Mouse (Mus musculus) intestine, embryonic 14.5 days (tissue): ENCODE data around the gene Lrrc58. TPM values are rescaled to one million over a fixed set of nuclear protein-coding genes. Genes with fewer than 3 reads are reported as not detected.

ENCODE experiments used
- ATAC-seq: fragments of 200-750 bp; cut with Nextera tagmentation; replicated peaks from 2 replicates; pipeline ENCODE4 v1.8.0; 2017; ENCODE audit warnings: low read depth, moderate number of reproducible peaks, moderate TSS enrichment, moderate library complexity; ENCODE audit not compliant: low FRiP score, low TSS enrichment
- DNase-seq: peaks from one replicate; pipeline ENCODE4 v3.0.0-alpha.2; 2018; ENCODE audit warnings: low spot score
- H3K27ac ChIP-seq: fragments of 300-500 bp; sonication (generic); 2 replicates; pipeline ENCODE4 v1.5.1; 2014; ENCODE audit warnings: low read depth, mild to moderate bottlenecking, control low read depth
- H3K27me3 ChIP-seq: fragments of 300-500 bp; sonication (generic); replicated peaks from 2 replicates; pipeline ENCODE4 v1.6.1; 2014; ENCODE audit warnings: low read length, control low read depth; ENCODE audit not compliant: control insufficient read depth, insufficient read depth
- H3K36me3 ChIP-seq: fragments of 300-500 bp; sonication (generic); 2 replicates; pipeline ENCODE4 v1.6.1; 2014; ENCODE audit warnings: low read length, control low read depth; ENCODE audit not compliant: control insufficient read depth, insufficient read depth
- H3K4me1 ChIP-seq: fragments of 300-500 bp; sonication (generic); replicated peaks from 2 replicates; pipeline ENCODE4 v1.6.1; 2014; ENCODE audit warnings: low read length, control low read depth, mixed read lengths; ENCODE audit not compliant: control insufficient read depth, insufficient read depth
- H3K4me2 ChIP-seq: fragments of 300-500 bp; sonication (generic); 2 replicates; pipeline ENCODE4 v1.6.1; 2014; ENCODE audit warnings: low read length
- H3K4me3 ChIP-seq: fragments of 300-500 bp; sonication (generic); 2 replicates; pipeline ENCODE4 v1.5.1; 2014; ENCODE audit warnings: low read depth, low read length, control low read depth, mixed read lengths
- H3K9ac ChIP-seq: fragments of 300-500 bp; sonication (generic); 2 replicates; pipeline ENCODE4 v1.6.1; 2014; ENCODE audit warnings: mild to moderate bottlenecking, low read length
- H3K9me3 ChIP-seq: fragments of 300-500 bp; sonication (generic); 2 replicates; pipeline ENCODE4 v1.6.1; 2016; ENCODE audit warnings: low read length, control low read depth; ENCODE audit not compliant: control insufficient read depth
- WGBS: fragments of 180-500 bp; shearing (Covaris S2); extraction: QIAGEN DNeasy Blood & Tissue Kit; methylation state at CpG from one replicate; pipeline ENCODE4 v1.1.7; 2014; 5-methylcytosine and 5-hydroxymethylcytosine counted together
- polyA plus RNA-seq: library from polyadenylated mRNA; unstranded; fragments of >200 nt; fragmentation: Nextera tagmentation; extraction: Ambion mirVana; gene quantifications from 2 replicates; pipeline ENCODE4 v1.2.1, GENCODE M21; 2014

Lrrc58 gene
- polyA plus RNA-seq, 1 experiment from 2014 or later, result 56.2 TPM

GRCm38 (mm10) chr16:37877406-37877805 lies 9.2 kb downstream of the Lrrc58 start:
- peaks cover 45% of the 10 kb centered on the region for H3K36me3 ChIP-seq
- H3K4me1 ChIP-seq, result no peaks in the 10 kb centered on the region
- 99% methylated on average over 3 of the region's 3 CpGs for WGBS
- no peaks in the 10 kb centered on the region for H3K9me3 ChIP-seq
- no peak overlapping the region for H3K9ac ChIP-seq
- no peak for ATAC-seq
- no peak for DNase-seq
- no peak overlapping the region for H3K4me2 ChIP-seq
- H3K4me3 ChIP-seq, result no peak overlapping the region
- no peaks in the 10 kb centered on the region for H3K27me3 ChIP-seq
- H3K27ac ChIP-seq, result no peak overlapping the region

GRCm38 (mm10) chr16:37878951-37879505 lies 10.8 kb downstream of the Lrrc58 start:
- Histone ChIP-seq H3K4me2 (no peak overlapping the region), H3K4me3 (no peak overlapping the region), H3K4me1 (no peaks in the 10 kb centered on the region), H3K9ac (no peak overlapping the region), H3K27ac (no peak overlapping the region), H3K36me3 (peaks cover 59% of the 10 kb centered on the region), H3K9me3 (no peaks in the 10 kb centered on the region), H3K27me3 (no peaks in the 10 kb centered on the region)
- WGBS, result 92% methylated on average over 7 of the region's 7 CpGs
- no peak for DNase-seq
- no peak for ATAC-seq

GRCm38 (mm10) chr16:37879750-37880419 lies 11.7 kb downstream of the Lrrc58 start:
- Histone ChIP-seq H3K9ac (no peak overlapping the region), H3K4me2 (no peak overlapping the region), H3K4me1 (no peaks in the 10 kb centered on the region), H3K27ac (no peak overlapping the region), H3K36me3 (peaks cover 59% of the 10 kb centered on the region), H3K9me3 (no peaks in the 10 kb centered on the region), H3K27me3 (no peaks in the 10 kb centered on the region), H3K4me3 (no peak overlapping the region)
- ATAC-seq (no peak), DNase-seq (no peak)
- 96% methylated on average over 4 of the region's 4 CpGs for WGBS

GRCm38 (mm10) chr16:37881168-37881567 lies 13.0 kb downstream of the Lrrc58 start:
- ATAC-seq (no peak), DNase-seq (no peak)
- Histone ChIP-seq H3K9me3 (no peaks in the 10 kb centered on the region), H3K4me3 (no peak overlapping the region), H3K4me2 (no peak overlapping the region), H3K4me1 (no peaks in the 10 kb centered on the region), H3K27me3 (no peaks in the 10 kb centered on the region), H3K36me3 (peaks cover 59% of the 10 kb centered on the region), H3K27ac (no peak overlapping the region), H3K9ac (no peak overlapping the region)
- 73% methylated on average over 2 of the region's 2 CpGs for WGBS

GRCm38 (mm10) chr16:37888986-37889385 lies 20.8 kb downstream of the Lrrc58 start:
- Histone ChIP-seq H3K36me3 (no peaks in the 10 kb centered on the region; the same call in 1 of the 2 replicates), H3K4me2 (no peak overlapping the region), H3K4me1 (no peaks in the 10 kb centered on the region; the same call in 1 of the 2 replicates), H3K27ac (no peak overlapping the region), H3K9ac (no peak overlapping the region), H3K4me3 (no peak overlapping the region), H3K9me3 (no peaks in the 10 kb centered on the region), H3K27me3 (no peaks in the 10 kb centered on the region)
- DNase-seq (no peak), ATAC-seq (no peak)
- 81% methylated on average over 3 of the region's 3 CpGs for WGBS

- Histone ChIP-seq H3K27me3 (no peaks in the 10 kb centered on the region), H3K9me3 (no peaks in the 10 kb centered on the region), H3K4me1 (no peaks in the 10 kb centered on the region; the same call in 1 of the 2 replicates), H3K36me3 (no peaks in the 10 kb centered on the region), H3K9ac (no peak overlapping the region), H3K27ac (no peak overlapping the region), H3K4me3 (no peak overlapping the region), H3K4me2 (no peak overlapping the region)
- ATAC-seq (no peak), DNase-seq (no peak)
- WGBS, result 71% methylated on average over 2 of the region's 2 CpGs
Measured at GRCm38 (mm10) chr16:37892667-37893066, 24.5 kb downstream of the Lrrc58 start.

GRCm38 (mm10) chr16:37893381-37893780 lies 25.2 kb downstream of the Lrrc58 start:
- Histone ChIP-seq H3K4me2 (no peak overlapping the region), H3K9ac (no peak overlapping the region), H3K4me1 (no peaks in the 10 kb centered on the region; the same call in 1 of the 2 replicates), H3K27me3 (no peaks in the 10 kb centered on the region), H3K27ac (no peak overlapping the region), H3K4me3 (no peak overlapping the region), H3K36me3 (no peaks in the 10 kb centered on the region), H3K9me3 (no peaks in the 10 kb centered on the region)
- WGBS, result 61% methylated on average over 6 of the region's 6 CpGs
- no peak for ATAC-seq
- DNase-seq, result no peak

GRCm38 (mm10) chr16:37893942-37894341 lies 25.8 kb downstream of the Lrrc58 start:
- H3K9me3 ChIP-seq, result no peaks in the 10 kb centered on the region
- no peaks in the 10 kb centered on the region for H3K27me3 ChIP-seq
- DNase-seq (peak; percentile 27), ATAC-seq (no peak; the same call in 1 of the 2 replicates)
- H3K36me3 ChIP-seq, result no peaks in the 10 kb centered on the region
- WGBS, result 78% methylated on average over 2 of the region's 2 CpGs
- no peak overlapping the region for H3K9ac ChIP-seq
- no peak overlapping the region for H3K27ac ChIP-seq
- no peak overlapping the region for H3K4me3 ChIP-seq
- no peak overlapping the region for H3K4me2 ChIP-seq
- H3K4me1 ChIP-seq, result no peaks in the 10 kb centered on the region; the same call in 1 of the 2 replicates

GRCm38 (mm10) chr16:37898790-37899189 lies 30.6 kb downstream of the Lrrc58 start:
- DNase-seq (peak; percentile 29), ATAC-seq (no peak)
- 83% methylated on average over 5 of the region's 5 CpGs for WGBS
- H3K9ac ChIP-seq, result no peak overlapping the region
- H3K4me1 ChIP-seq, result no peaks in the 10 kb centered on the region
- H3K4me2 ChIP-seq, result no peak overlapping the region
- H3K9me3 ChIP-seq, result no peaks in the 10 kb centered on the region
- H3K27me3 ChIP-seq, result no peaks in the 10 kb centered on the region
- no peak overlapping the region for H3K27ac ChIP-seq
- H3K4me3 ChIP-seq, result no peak overlapping the region
- H3K36me3 ChIP-seq, result no peaks in the 10 kb centered on the region
